Mouse (Mus musculus) lung, embryonic 15.5 days (tissue): ENCODE results near the gene Comtd1. TPM values are rescaled to one million over a fixed set of nuclear protein-coding genes. Genes with fewer than 3 reads are reported as not detected.

Source experiments
- ATAC-seq: fragments of 200-750 bp; cut with Nextera tagmentation; 2 replicates; pipeline ENCODE4 v1.8.0; 2017; ENCODE audit warnings: moderate number of reproducible peaks, borderline replicate concordance; ENCODE audit not compliant: low FRiP score, low TSS enrichment; ENCODE audit errors: extremely low read depth
- H3K27ac ChIP-seq: fragments of 300-500 bp; sonication (generic); 2 replicates; pipeline ENCODE4 v1.5.1; 2015; ENCODE audit warnings: moderate library complexity, mild to moderate bottlenecking, inconsistent platforms
- H3K27me3 ChIP-seq: fragments of 300-500 bp; sonication (generic); 2 replicates; pipeline ENCODE4 v1.6.1; 2015; ENCODE audit warnings: inconsistent platforms
- H3K36me3 ChIP-seq: fragments of 300-500 bp; sonication (generic); 2 replicates; pipeline ENCODE4 v1.6.1; 2015; ENCODE audit warnings: inconsistent platforms
- H3K4me1 ChIP-seq: fragments of 300-500 bp; sonication (generic); 2 replicates; pipeline ENCODE4 v1.6.1; 2015; ENCODE audit warnings: inconsistent platforms
- H3K4me2 ChIP-seq: fragments of 300-500 bp; sonication (generic); 2 replicates; pipeline ENCODE4 v1.6.1; 2015; ENCODE audit warnings: inconsistent platforms, mild to moderate bottlenecking, moderate library complexity
- H3K4me3 ChIP-seq: fragments of 300-500 bp; sonication (generic); 2 replicates; pipeline ENCODE4 v1.5.1; 2015; ENCODE audit warnings: mild to moderate bottlenecking, inconsistent platforms
- H3K9ac ChIP-seq: fragments of 300-500 bp; sonication (generic); 2 replicates; pipeline ENCODE4 v1.6.1; 2015; ENCODE audit warnings: inconsistent platforms
- H3K9me3 ChIP-seq: fragments of 300-500 bp; sonication (generic); 2 replicates; pipeline ENCODE4 v1.6.1; 2016; ENCODE audit warnings: inconsistent platforms
- WGBS: fragments of 180-500 bp; shearing (Covaris S2); methylation state at CpG from one replicate; pipeline ENCODE4 v1.1.7; 2015; 5-methylcytosine and 5-hydroxymethylcytosine counted together
- polyA plus RNA-seq: library from polyadenylated mRNA; unstranded; fragments of >200 nt; fragmentation: Nextera tagmentation; extraction: Ambion mirVana; gene quantifications from 2 replicates; pipeline ENCODE4 v1.2.1, GENCODE M21; 2015

The Comtd1 gene
- polyA plus RNA-seq, 1 experiment from 2014 or later, result 16.9 TPM

DNA sequence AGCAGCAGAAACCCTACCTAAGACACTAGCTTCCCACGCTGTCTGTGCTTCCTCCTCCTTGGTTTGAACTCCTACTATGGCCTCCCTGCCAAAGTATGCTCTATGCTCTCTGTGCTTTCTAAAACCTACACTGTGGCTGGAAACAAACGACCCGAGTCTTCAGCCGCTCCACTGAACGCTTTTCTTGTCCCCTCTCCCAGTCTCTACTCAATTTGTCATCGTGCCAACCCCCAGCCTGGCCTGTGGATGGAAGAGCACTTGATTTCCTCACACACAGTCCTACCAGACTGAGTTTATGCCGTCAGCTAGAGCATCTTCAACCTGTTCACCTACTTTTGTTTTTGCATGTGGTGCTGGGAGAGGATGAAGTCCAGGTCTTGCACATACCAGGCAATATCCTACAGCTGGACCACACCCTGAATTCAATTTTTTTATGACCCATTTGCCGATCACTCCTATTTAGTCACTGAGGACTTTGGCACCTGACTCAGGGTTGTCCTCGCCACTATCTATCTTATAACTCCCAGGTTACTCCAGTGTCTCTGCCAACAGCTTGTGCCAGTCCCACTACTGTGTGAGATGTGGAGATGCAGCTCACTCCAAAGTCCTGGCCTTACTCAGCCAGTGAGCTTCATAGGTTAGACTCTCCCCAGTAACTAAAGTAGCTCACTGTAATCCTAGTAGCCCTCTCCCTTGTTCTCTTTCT, 22.8 kb downstream of the Comtd1 start:
- Histone ChIP-seq H3K4me3 (no peak overlapping the region), H3K27ac (no peak overlapping the region), H3K9me3 (no peaks in the 10 kb centered on the region), H3K4me2 (no peak overlapping the region), H3K36me3 (no peaks in the 10 kb centered on the region), H3K4me1 (peaks cover 44% of the 10 kb centered on the region), H3K27me3 (no peaks in the 10 kb centered on the region), H3K9ac (no peak overlapping the region)
- ATAC-seq, result no peak
- WGBS, result 68% methylated on average over 9 of the region's 9 CpGs

DNA sequence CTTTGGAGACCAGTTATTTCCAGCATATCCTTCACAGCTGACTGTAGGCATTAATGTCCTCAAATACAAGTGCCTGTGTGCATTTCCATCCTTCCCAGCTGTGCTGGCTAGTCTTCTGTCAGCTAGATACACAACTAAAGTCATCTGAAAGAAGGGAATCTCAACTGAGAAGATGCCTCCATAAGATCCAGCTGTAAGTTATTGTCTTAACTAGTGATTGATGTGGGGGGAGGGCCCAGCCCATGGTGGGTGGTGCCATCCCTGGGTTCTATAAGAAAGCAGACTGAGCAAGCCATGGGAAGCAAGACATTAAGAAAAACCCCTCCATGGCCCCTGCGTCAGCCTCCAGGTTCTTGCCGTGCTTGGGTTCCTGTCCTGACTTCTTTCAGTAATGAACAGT, 23.8 kb downstream of the Comtd1 start, which contains the start of gene Vdac2:
Vdac2 (plus strand) TSS at position 301 of the 400 bp plus-strand sequence.
- H3K4me3 ChIP-seq, result no peak within 1 kb of the TSS
- no peaks in the 10 kb centered on the region for H3K9me3 ChIP-seq
- no peaks in the 10 kb centered on the region for H3K36me3 ChIP-seq
- H3K27me3 ChIP-seq, result no peaks in the 10 kb centered on the region
- WGBS, result 80% methylated on average over 2 of the region's 2 CpGs
- ATAC-seq, result no peak
- no peak within 1 kb of the TSS for H3K4me2 ChIP-seq
- H3K4me1 ChIP-seq, result peaks cover 40% of the 10 kb centered on the region
- H3K9ac ChIP-seq, result no peak within 1 kb of the TSS
- H3K27ac ChIP-seq, result peak within 1 kb of the TSS; percentile 92; the same call in 1 of the 2 replicates

DNA sequence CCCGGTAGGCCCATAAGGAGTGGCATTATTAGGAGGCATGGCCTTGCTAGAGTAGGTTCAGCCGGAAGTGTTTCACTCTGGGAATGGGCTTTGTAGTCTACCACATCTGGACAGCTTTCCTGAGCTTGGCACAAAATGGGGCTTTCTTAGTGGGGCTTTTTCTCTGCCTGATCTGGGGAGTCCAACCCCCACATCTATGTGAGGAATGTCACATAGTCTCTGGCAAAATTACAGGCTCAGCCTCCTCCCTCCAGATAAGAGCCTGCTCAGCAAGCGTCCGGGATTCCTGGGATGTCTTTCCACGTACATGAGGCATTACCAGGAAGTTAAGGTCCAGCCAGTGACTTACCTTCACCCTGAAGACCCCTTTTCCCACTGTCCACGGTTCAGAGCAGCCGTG, 24.9 kb downstream of the Comtd1 start:
- H3K4me1 ChIP-seq, result peaks cover 40% of the 10 kb centered on the region
- no peaks in the 10 kb centered on the region for H3K9me3 ChIP-seq
- H3K4me2 ChIP-seq, result no peak overlapping the region
- no peak overlapping the region for H3K4me3 ChIP-seq
- H3K27ac ChIP-seq, result peak overlapping the region; percentile 92
- no peak overlapping the region for H3K9ac ChIP-seq
- 43% methylated on average over 7 of the region's 7 CpGs for WGBS
- no peaks in the 10 kb centered on the region for H3K27me3 ChIP-seq
- no peaks in the 10 kb centered on the region for H3K36me3 ChIP-seq
- ATAC-seq, result no peak

DNA sequence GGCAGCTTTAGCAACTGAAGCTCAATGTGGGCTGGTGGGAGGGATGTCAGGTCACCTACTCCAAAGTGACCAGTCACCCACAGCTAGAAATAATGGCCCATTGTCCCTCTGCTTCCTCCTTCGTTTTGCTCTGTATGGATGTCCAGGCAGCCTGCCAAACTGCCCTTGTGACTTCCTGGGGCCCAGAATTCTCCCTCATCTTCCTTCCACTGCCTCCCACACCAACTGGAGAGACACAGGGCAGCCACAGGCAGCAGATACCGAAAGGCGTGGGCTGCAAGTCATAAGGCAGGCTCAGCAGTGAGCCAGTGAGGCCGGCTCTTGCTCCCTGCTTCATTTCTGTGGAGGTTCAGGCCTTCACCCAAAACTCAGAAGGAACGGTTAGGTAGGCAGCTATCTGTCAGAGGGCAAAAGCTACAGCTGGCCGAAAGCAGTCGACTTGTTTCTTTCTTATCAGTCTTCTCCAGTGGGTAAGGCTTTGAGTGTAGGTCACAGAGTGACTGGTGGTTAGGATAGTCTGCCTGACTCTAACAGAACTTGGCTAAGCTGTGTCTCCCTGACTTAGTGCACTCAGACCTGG, 25.9 kb downstream of the Comtd1 start:
- Histone ChIP-seq H3K4me2 (peak overlapping the region; percentile 10), H3K27ac (peak overlapping the region; percentile 92), H3K4me1 (peaks cover 40% of the 10 kb centered on the region), H3K9ac (no peak overlapping the region), H3K9me3 (no peaks in the 10 kb centered on the region), H3K36me3 (no peaks in the 10 kb centered on the region), H3K27me3 (no peaks in the 10 kb centered on the region), H3K4me3 (no peak overlapping the region)
- WGBS, result 16% methylated on average over 7 of the region's 7 CpGs
- peak; percentile 71; the same call in 1 of the 2 replicates for ATAC-seq

DNA sequence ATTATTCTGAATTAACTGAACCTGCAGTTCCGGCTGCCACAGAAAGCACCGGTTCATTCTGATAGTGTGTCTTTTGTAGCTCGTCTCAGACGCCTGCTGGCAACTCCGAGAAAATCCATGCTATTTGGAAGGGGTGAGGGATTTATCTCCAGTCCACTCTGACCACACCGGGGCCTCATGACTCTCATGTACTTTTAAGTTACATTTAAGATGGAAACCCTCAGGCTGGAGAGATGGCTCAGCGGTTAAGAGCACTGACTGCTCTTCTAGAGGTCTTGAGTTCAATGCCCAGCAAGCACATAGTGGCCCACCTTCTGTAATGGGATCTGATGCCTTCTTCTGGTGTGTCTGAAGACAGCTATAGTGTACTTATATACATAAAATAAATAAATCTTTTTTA, 26.5 kb downstream of the Comtd1 start:
- Histone ChIP-seq H3K27ac (peak overlapping the region; percentile 92), H3K9ac (no peak overlapping the region), H3K4me2 (no peak overlapping the region), H3K4me1 (peaks cover 40% of the 10 kb centered on the region), H3K27me3 (no peaks in the 10 kb centered on the region), H3K4me3 (no peak overlapping the region), H3K36me3 (no peaks in the 10 kb centered on the region), H3K9me3 (no peaks in the 10 kb centered on the region)
- no peak for ATAC-seq
- WGBS, result 59% methylated on average over 7 of the region's 7 CpGs

DNA sequence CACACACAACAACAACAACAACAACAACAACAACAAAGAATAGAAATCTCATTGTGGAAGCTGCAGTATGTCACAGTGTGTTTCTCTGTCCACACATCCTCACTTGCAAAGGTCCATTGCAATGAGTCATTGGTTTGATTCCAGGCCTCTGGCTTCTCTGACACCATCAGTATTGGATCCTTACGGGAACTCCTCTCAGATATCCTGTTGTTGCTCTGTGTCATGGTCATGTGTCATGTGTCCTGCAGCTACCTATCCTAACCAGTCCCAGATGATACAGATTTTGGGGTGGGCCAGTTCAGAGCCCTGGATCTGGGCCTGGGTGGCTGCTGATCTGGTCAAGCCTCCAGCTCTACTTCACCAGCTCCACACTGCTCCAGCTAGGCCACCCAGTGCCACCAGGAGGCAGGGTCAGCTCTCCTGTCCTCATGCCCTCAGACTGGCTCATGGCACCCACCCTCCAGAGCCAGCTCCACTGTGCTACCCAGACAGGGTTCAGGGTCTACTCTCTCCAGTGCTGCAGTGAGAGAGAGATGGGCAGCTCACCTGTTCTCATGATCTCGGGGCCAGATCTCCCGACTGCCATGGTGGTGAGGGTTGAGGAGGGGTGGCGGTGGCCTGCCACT, 27.8 kb downstream of the Comtd1 start:
- Histone ChIP-seq H3K27me3 (no peaks in the 10 kb centered on the region), H3K9ac (no peak overlapping the region), H3K9me3 (no peaks in the 10 kb centered on the region), H3K4me2 (no peak overlapping the region), H3K36me3 (no peaks in the 10 kb centered on the region), H3K4me3 (no peak overlapping the region), H3K27ac (no peak overlapping the region), H3K4me1 (peaks cover 34% of the 10 kb centered on the region)
- WGBS, result 87% methylated on average over 4 of the region's 4 CpGs
- no peak for ATAC-seq

DNA sequence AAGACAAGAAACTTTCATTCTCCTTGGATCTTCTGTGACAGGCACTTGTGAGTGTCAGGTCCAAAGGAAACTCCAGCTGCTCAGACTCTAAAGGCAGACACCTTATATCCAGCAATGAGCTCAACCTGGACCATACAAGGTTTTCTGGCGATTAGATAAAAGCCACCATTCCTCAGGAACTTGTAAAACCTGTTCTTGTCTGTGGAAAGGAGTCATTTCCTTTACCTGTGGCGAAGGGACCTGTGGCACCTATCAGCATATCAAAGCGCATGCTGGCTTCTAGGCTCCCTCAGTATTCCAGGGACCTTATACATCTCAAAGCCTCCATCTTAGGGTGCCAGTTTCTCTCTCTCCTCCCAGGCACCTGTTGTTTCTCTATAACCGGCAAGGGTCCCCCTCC, 31.3 kb downstream of the Comtd1 start:
- ATAC-seq, result no peak
- 37% methylated on average over 4 of the region's 4 CpGs for WGBS
- no peak overlapping the region for H3K27ac ChIP-seq

DNA sequence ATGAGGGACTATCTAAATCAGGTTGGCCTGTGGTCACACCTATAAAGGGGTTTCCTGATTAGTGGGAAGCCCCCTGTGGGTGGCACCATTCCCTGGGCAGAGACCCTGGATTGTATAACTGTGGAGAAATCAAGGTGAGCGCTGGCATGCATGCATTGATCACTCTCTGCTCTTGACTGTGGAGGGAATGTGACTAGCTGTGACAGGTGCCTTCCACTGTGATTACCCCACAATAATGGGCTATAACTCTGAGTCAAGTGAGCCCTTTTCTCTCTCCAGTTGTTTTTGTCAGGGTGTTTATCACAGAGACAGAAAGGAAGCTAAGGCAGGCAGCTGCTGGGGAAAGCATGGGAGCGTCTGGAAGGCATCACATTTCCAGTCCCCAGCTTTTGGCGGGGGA, 32.5 kb downstream of the Comtd1 start:
- H3K4me2 ChIP-seq, result no peak overlapping the region
- 0 out of 2 replicates have a peak, but pooled peaks cover 8% of the 10 kb centered on the region for H3K4me1 ChIP-seq
- no peak for ATAC-seq
- no peaks in the 10 kb centered on the region for H3K9me3 ChIP-seq
- H3K27me3 ChIP-seq, result no peaks in the 10 kb centered on the region
- no peak overlapping the region for H3K9ac ChIP-seq
- H3K4me3 ChIP-seq, result no peak overlapping the region
- WGBS, result 62% methylated on average over 3 of the region's 3 CpGs
- H3K27ac ChIP-seq, result no peak overlapping the region
- H3K36me3 ChIP-seq, result no peaks in the 10 kb centered on the region

More for the DNA sequence above, 31.3 kb downstream of the Comtd1 start:
- Histone ChIP-seq H3K9ac (no peak overlapping the region), H3K27me3 (no peaks in the 10 kb centered on the region), H3K9me3 (no peaks in the 10 kb centered on the region), H3K4me3 (no peak overlapping the region), H3K4me1 (0 out of 2 replicates have a peak, but pooled peaks cover 9% of the 10 kb centered on the region), H3K36me3 (no peaks in the 10 kb centered on the region), H3K4me2 (no peak overlapping the region)

DNA sequence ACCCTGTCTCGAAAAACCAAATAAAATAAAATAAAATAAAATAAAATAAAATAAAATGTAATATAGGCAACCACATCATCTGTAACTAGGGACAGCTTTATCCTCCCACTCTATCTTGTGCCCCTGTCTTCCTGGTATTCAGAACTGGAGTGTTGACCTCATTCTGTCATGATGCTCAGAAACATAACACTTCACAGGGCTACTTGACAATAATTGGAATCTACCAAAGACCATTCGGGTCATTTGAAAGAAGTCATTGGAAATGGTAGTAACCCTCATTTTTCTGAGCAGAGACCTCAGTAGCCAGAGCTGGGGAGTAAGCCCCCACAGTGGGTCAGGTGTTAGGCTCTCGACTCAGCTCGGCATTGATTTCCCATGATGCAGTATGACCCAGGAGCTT, 34.2 kb downstream of the Comtd1 start:
- Histone ChIP-seq H3K27me3 (no peaks in the 10 kb centered on the region), H3K9me3 (no peaks in the 10 kb centered on the region), H3K9ac (no peak overlapping the region), H3K27ac (no peak overlapping the region), H3K36me3 (no peaks in the 10 kb centered on the region), H3K4me2 (no peak overlapping the region), H3K4me3 (no peak overlapping the region), H3K4me1 (0 out of 2 replicates have a peak, but pooled peaks cover 8% of the 10 kb centered on the region)
- ATAC-seq, result no peak
- WGBS, result 84% methylated on average over 4 of the region's 4 CpGs

DNA sequence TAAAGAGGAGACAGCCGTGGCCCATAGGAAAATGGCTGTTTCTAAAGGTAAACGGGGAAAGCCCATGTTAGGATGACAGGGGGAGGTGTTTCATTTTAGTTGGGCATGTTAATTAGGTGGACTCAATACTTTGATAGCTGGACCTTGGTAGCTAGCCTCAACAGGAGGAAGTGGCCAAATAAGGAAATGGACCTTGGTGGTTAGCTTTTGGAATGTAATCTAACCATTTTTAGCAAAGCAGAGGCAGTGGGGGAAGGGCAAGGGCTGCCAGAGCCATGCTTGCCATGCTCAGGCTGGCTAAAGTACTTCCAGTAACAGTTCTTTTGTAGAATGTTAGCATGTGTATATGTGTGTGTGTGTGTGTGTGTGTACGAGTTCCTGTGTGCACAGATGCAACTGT, 34.9 kb downstream of the Comtd1 start:
- Histone ChIP-seq H3K9ac (no peak overlapping the region), H3K27ac (no peak overlapping the region), H3K27me3 (no peaks in the 10 kb centered on the region), H3K4me3 (no peak overlapping the region), H3K36me3 (no peaks in the 10 kb centered on the region), H3K4me1 (0 out of 2 replicates have a peak, but pooled peaks cover 8% of the 10 kb centered on the region), H3K9me3 (no peaks in the 10 kb centered on the region), H3K4me2 (no peak overlapping the region)
- 76% methylated on average over 3 of the region's 3 CpGs for WGBS
- ATAC-seq, result no peak

DNA sequence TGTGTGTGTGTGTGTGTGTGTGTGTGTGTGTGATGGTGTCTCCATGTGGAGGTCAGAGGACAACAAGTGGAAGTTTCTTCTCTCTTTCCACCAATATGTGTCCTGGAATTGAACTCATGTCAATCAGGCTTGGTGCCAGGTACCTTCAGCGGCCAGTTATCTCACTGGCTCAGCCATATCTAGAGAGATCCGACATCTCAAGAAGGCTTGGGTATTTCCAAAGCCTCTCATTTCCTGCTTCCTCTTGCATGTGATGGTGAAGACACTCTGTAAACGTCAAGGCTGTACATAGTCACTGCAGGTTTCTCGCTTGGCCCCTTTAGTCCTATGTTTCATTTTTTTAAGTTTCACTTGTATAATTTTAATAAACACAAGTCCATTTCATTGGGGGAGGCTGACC, 35.6 kb downstream of the Comtd1 start:
- 40% methylated on average over 4 of the region's 4 CpGs for WGBS
- no peaks in the 10 kb centered on the region for H3K36me3 ChIP-seq
- H3K27me3 ChIP-seq, result no peaks in the 10 kb centered on the region
- no peak overlapping the region for H3K4me3 ChIP-seq
- H3K9me3 ChIP-seq, result no peaks in the 10 kb centered on the region
- no peak overlapping the region for H3K9ac ChIP-seq
- ATAC-seq, result no peak
- no peak overlapping the region for H3K4me2 ChIP-seq
- 0 out of 2 replicates have a peak overlapping the region, but pooled peaks have one; percentile 2 for H3K27ac ChIP-seq
- H3K4me1 ChIP-seq, result 0 out of 2 replicates have a peak, but pooled peaks cover 8% of the 10 kb centered on the region

DNA sequence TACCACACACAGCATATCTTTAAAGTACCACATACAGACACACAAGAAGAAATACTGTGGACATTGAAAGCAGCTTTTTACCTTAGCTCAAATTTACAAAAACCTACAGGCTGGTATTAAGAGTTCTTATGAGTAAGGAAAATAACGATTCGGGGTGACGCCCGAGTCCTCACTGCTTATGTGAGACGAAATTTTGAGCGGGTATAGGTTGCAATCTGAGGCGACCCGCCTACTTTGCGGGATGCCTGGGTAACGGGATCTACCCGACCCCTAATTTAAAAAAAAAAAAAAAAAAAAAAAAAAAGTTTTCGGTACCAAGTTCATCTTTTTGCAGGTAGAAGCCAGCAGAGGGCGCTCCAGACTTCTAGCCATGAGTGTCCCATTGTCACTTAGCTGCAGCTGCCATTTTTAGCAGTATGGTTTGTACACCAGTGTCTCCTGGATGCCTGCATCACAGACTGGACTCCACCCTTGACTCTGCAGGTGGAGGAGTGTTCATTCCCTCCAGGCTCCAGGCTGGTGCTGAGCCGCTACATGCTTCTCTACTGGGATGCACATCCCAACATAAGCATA, 36.1 kb downstream of the Comtd1 start:
- H3K9ac ChIP-seq, result no peak overlapping the region
- no peak for ATAC-seq
- 0 out of 2 replicates have a peak, but pooled peaks cover 8% of the 10 kb centered on the region for H3K4me1 ChIP-seq
- H3K4me2 ChIP-seq, result peak overlapping the region; percentile 21; the same call in 1 of the 2 replicates
- H3K9me3 ChIP-seq, result no peaks in the 10 kb centered on the region
- no peaks in the 10 kb centered on the region for H3K36me3 ChIP-seq
- 25% methylated on average over 14 of the region's 14 CpGs for WGBS
- no peaks in the 10 kb centered on the region for H3K27me3 ChIP-seq
- H3K4me3 ChIP-seq, result no peak overlapping the region
- H3K27ac ChIP-seq, result no peak overlapping the region
